Mouse (Mus musculus) lung, postnatal 0 days (tissue): ENCODE results near the gene Mfn2. TPM values are rescaled to one million over a fixed set of nuclear protein-coding genes. Genes with fewer than 3 reads are reported as not detected.

Source experiments
- ATAC-seq: fragments of 200-750 bp; cut with Nextera tagmentation; 2 replicates; pipeline ENCODE4 v1.8.0; 2017; ENCODE audit warnings: moderate library complexity
- DNase-seq: peaks from one replicate; pipeline ENCODE4 v3.0.0-alpha.2; 2016; ENCODE audit warnings: low spot score
- H3K27ac ChIP-seq: fragments of 300-500 bp; sonication (generic); 2 replicates; pipeline ENCODE4 v1.5.1; 2014; ENCODE audit warnings: antibody characterized with exemption, mild to moderate bottlenecking, low read length, mixed read lengths
- H3K27me3 ChIP-seq: fragments of 300-500 bp; sonication (generic); replicated peaks from 2 replicates; pipeline ENCODE4 v1.6.1; 2014; ENCODE audit warnings: low read length, mixed read lengths; ENCODE audit not compliant: insufficient read depth
- H3K36me3 ChIP-seq: fragments of 300-500 bp; sonication (generic); 2 replicates; pipeline ENCODE4 v1.6.1; 2014; ENCODE audit warnings: low read length, mixed read lengths; ENCODE audit not compliant: insufficient read depth
- H3K4me1 ChIP-seq: fragments of 300-500 bp; sonication (generic); 2 replicates; pipeline ENCODE4 v1.6.1; 2014; ENCODE audit warnings: antibody characterized with exemption, low read depth, low read length, mixed read lengths; ENCODE audit not compliant: insufficient read depth
- H3K4me2 ChIP-seq: fragments of 300-500 bp; sonication (generic); replicated peaks from 2 replicates; pipeline ENCODE4 v1.6.1; 2014; ENCODE audit warnings: low read depth, mild to moderate bottlenecking, low read length, moderate library complexity, mixed read lengths
- H3K4me3 ChIP-seq: fragments of 300-500 bp; sonication (generic); 2 replicates; pipeline ENCODE4 v1.5.1; 2014; ENCODE audit warnings: low read depth, low read length
- H3K9ac ChIP-seq: fragments of 300-500 bp; sonication (generic); replicated peaks from 2 replicates; pipeline ENCODE4 v1.6.1; 2014; ENCODE audit warnings: low read depth, mild to moderate bottlenecking
- H3K9me3 ChIP-seq: fragments of 300-500 bp; sonication (generic); 2 replicates; pipeline ENCODE4 v1.6.1; 2016; ENCODE audit warnings: low read length, mixed read lengths
- CTCF ChIP-seq: IDR thresholded peaks from 2 replicates; pipeline ENCODE4 v1.5.1; 2016; ENCODE audit warnings: antibody characterized with exemption, mild to moderate bottlenecking
- EP300 ChIP-seq: IDR thresholded peaks from 2 replicates; pipeline ENCODE4 v1.6.1; 2016; ENCODE audit warnings: antibody characterized with exemption, mild to moderate bottlenecking, control low read depth
- WGBS: fragments of 180-500 bp; shearing (Covaris S2); extraction: QIAGEN DNeasy Blood & Tissue Kit; methylation state at CpG from one replicate; pipeline ENCODE4 v1.1.7; 2014; 5-methylcytosine and 5-hydroxymethylcytosine counted together
- polyA plus RNA-seq: library from polyadenylated mRNA; unstranded; fragments of >200 nt; fragmentation: Nextera tagmentation; extraction: Ambion mirVana; gene quantifications from 2 replicates; pipeline ENCODE4 v1.2.1, GENCODE M21; 2015

Mfn2 gene
- polyA plus RNA-seq, 1 experiment from 2014 or later: 19.7 TPM

DNA sequence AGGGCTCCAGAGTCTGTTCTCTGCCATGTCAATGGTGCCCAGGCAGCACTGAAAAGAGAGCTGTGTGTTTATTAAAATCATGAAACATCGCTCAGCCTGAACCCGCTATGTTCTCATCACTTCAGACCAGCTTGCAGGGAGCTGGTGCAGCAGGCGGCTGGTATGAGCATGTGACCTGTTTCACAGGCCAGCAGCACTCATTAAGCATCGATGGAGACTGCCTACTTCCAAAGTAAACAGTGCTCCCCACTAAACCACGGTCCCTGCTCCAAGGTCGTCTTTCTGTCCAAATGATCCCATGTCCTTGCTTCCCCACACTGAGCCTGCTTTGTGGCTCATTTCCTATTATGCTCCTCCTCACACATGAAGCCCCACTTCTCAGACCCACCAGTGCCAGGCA lies 14.2 kb downstream of the Mfn2 start:
- Histone ChIP-seq H3K27me3 (no peaks in the 10 kb centered on the region), H3K27ac (no peak overlapping the region), H3K4me3 (no peak overlapping the region), H3K4me1 (no peaks in the 10 kb centered on the region), H3K36me3 (peaks cover 37% of the 10 kb centered on the region), H3K4me2 (no peak overlapping the region), H3K9ac (no peak overlapping the region), H3K9me3 (no peaks in the 10 kb centered on the region)
- DNase-seq (no peak), ATAC-seq (no peak)
- TF ChIP-seq CTCF: no peak
- TF ChIP-seq EP300: no peak
- 69% methylated on average over 6 of the region's 6 CpGs for WGBS

DNA sequence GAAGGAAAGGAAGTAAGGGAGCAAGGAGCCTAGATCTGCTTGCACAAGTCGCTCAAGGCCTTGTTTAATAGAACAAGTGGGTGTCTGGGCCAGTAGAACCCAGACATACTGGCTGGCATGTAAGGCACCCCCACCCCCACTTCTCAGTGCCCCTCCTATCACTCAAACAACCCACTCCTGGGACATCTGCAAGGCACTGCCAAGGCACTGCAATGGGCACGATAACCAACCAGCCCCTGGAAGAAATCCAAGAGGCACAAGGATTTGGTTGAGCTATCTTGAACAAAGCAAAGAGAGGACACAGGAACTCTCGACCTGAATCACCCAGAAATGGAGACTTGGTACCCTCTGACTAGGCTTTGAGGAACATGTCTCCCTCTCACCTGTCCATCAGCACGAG lies 16.3 kb downstream of the Mfn2 start:
- H3K36me3 ChIP-seq: peaks cover 36% of the 10 kb centered on the region
- DNase-seq (no peak), ATAC-seq (no peak)
- H3K4me2 ChIP-seq: no peak overlapping the region
- no peak overlapping the region for H3K9ac ChIP-seq
- no peaks in the 10 kb centered on the region for H3K4me1 ChIP-seq
- H3K9me3 ChIP-seq: no peaks in the 10 kb centered on the region
- no peak for TF ChIP-seq EP300
- TF ChIP-seq CTCF: no peak
- WGBS: 83% methylated on average over 4 of the region's 4 CpGs
- H3K27ac ChIP-seq: no peak overlapping the region
- no peaks in the 10 kb centered on the region for H3K27me3 ChIP-seq
- H3K4me3 ChIP-seq: no peak overlapping the region

DNA sequence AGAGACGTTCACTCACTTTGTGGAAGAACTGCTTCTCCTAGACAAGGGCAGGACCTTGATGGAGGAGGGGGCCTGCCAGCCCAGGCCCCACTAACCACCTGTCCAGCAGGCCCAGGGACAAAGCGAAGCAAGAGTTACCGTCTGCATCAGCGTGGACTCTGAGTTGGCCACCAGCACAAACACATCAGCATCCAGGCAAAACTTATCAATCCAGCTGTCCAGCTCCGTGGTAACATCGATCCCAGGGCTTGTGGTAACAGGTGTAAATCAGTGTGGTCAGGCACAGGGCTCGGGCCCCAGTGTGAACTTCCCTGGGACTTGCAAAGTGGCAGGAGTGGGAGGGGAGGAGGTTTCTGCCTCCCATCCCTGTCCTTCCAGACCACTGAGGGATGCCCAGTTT lies 17.2 kb downstream of the Mfn2 start:
- H3K4me1 ChIP-seq: no peaks in the 10 kb centered on the region
- H3K4me2 ChIP-seq: no peak overlapping the region
- no peak for DNase-seq
- H3K27me3 ChIP-seq: no peaks in the 10 kb centered on the region
- H3K9ac ChIP-seq: no peak overlapping the region
- H3K9me3 ChIP-seq: no peaks in the 10 kb centered on the region
- ATAC-seq: no peak
- H3K4me3 ChIP-seq: no peak overlapping the region
- 88% methylated on average over 7 of the region's 7 CpGs for WGBS
- H3K36me3 ChIP-seq: peaks cover 44% of the 10 kb centered on the region
- H3K27ac ChIP-seq: no peak overlapping the region
- TF ChIP-seq CTCF (no peak), EP300 (no peak)

DNA sequence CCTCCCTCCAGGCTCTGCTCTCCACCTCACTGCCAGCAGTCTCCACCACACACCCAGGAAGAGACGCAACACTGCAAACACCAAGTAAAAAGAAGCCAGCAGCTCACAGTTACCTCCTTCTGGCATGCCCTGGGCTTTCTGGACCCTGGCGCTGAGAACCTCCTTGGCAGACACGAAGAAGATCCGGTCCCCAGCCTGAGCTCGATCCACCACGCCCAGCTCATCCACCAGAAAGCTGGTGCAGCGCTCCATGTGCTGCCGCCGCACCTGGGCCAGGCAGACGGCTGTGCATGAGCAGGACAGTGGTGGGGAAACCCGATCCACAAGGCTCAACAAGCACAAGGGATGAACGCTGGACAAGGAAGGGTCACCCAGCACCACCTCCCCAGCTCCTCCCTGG lies 18.3 kb downstream of the Mfn2 start:
- H3K4me2 ChIP-seq: no peak overlapping the region
- H3K4me1 ChIP-seq: no peaks in the 10 kb centered on the region
- no peak overlapping the region for H3K4me3 ChIP-seq
- TF ChIP-seq EP300 (no peak), CTCF (no peak)
- H3K9me3 ChIP-seq: no peaks in the 10 kb centered on the region
- DNase-seq (no peak), ATAC-seq (no peak)
- H3K36me3 ChIP-seq: peaks cover 55% of the 10 kb centered on the region
- H3K27me3 ChIP-seq: no peaks in the 10 kb centered on the region
- H3K27ac ChIP-seq: no peak overlapping the region
- WGBS: 95% methylated on average over 11 of the region's 12 CpGs
- H3K9ac ChIP-seq: no peak overlapping the region

DNA sequence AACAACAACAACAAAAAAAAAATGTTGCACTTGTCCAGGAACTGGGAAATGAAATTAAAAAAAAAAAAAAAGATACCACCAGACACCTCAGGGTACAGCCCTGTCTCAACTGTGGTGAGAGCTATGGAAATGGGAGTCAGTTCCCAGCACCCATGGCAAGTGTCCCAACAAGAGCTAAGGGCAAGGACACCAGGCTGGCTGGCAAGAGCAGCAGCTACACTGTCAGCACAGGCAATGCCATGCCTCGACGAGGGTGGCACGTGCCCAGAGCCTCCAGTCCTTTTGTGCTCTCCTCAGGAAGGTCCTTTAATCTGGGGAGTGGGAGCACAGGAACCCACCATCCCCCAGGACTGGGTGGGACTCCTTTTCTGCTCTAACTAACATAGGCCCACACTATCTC lies 20.4 kb downstream of the Mfn2 start:
- H3K36me3 ChIP-seq: peaks cover 51% of the 10 kb centered on the region
- ATAC-seq (no peak), DNase-seq (no peak)
- no peak overlapping the region for H3K27ac ChIP-seq
- 87% methylated on average over 3 of the region's 3 CpGs for WGBS
- H3K4me3 ChIP-seq: no peak overlapping the region
- no peaks in the 10 kb centered on the region for H3K4me1 ChIP-seq
- no peak overlapping the region for H3K4me2 ChIP-seq
- H3K27me3 ChIP-seq: no peaks in the 10 kb centered on the region
- no peaks in the 10 kb centered on the region for H3K9me3 ChIP-seq
- no peak overlapping the region for H3K9ac ChIP-seq
- TF ChIP-seq CTCF (no peak), EP300 (no peak)

DNA sequence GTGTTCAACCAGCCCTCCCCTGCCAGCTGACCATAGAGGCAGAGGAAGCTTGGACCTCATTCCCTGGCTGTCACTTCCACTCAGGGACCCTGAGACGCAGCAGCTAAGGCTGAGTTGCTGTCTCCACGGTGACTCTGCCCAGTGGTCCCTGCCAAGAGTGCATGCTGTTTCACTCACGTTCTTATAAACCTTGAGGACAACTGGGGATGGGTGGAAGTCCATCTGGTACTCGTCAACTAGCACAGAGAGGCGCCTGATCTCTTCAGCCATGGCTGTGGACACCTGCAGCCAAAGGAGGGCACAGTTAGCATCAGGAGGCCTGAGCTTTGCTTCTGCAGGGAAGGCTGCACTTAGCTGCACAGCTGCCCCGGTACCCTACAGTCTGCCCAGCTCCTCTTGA lies 21.5 kb downstream of the Mfn2 start:
- Histone ChIP-seq H3K27ac (no peak overlapping the region), H3K9ac (no peak overlapping the region), H3K4me3 (no peak overlapping the region), H3K4me2 (no peak overlapping the region), H3K9me3 (no peaks in the 10 kb centered on the region), H3K27me3 (no peaks in the 10 kb centered on the region), H3K36me3 (peaks cover 50% of the 10 kb centered on the region), H3K4me1 (no peaks in the 10 kb centered on the region)
- TF ChIP-seq EP300 (no peak), CTCF (no peak)
- ATAC-seq (no peak), DNase-seq (no peak)
- 77% methylated on average over 6 of the region's 6 CpGs for WGBS

DNA sequence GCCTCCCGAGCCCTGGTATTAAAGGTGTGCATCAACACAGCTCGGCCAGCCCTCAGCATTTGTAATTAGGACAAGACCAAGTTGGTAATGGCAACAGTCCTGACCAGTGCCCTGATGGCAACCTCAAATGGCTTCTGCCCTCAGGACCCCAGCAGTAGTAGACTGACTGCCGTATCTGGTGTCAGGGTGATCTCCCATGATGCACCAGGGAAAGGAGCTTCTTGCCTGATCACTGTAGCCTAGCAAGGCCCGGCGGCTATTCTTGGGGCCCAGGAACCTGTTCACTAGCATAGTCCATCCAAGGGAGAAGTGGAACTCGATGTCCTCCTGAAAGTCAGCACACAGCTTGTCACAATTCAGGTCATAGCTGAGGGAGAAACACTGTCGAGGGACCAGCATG lies 22.7 kb downstream of the Mfn2 start:
- peaks cover 48% of the 10 kb centered on the region for H3K36me3 ChIP-seq
- TF ChIP-seq EP300 (no peak), CTCF (no peak)
- H3K9me3 ChIP-seq: no peaks in the 10 kb centered on the region
- H3K4me3 ChIP-seq: no peak overlapping the region
- 91% methylated on average over 7 of the region's 7 CpGs for WGBS
- no peaks in the 10 kb centered on the region for H3K4me1 ChIP-seq
- no peak overlapping the region for H3K9ac ChIP-seq
- no peaks in the 10 kb centered on the region for H3K27me3 ChIP-seq
- no peak for DNase-seq
- no peak overlapping the region for H3K27ac ChIP-seq
- no peak for ATAC-seq
- H3K4me2 ChIP-seq: no peak overlapping the region
